Mouse (Mus musculus) spleen, embryonic (tissue): Measurements from ENCODE around the gene Ccnt1.

ENCODE experiments used
- CTCF ChIA-PET: fragments of 350-600 bp; sonication (Branson Sonifier 250); formaldehyde crosslinking; loops from one replicate; lab custom pipeline; 2022; lab: Charles Lee

Gene Ccnt1

GRCm38 (mm10) chr15:98570873-98571538 is at the start of gene Ccnt1, which contains the start of gene 4930415O20Rik:
Gene Ccnt1 (minus strand): TSS chr15:98570923.
Gene 4930415O20Rik (plus strand): TSS chr15:98571004.
- CTCF ChIA-PET: interaction anchor here (0.7 kb wide), 1 partner anchor 680 kb away, joined by 3 read pairs; no protein-coding TSS in a partner anchor

GRCm38 (mm10) chr15:98617176-98617537 is 46.4 kb upstream of the Ccnt1 start:
- CTCF ChIA-PET: interaction anchor here (1.1 to 1.9 kb wide), 2 partner anchors 37 to 131 kb away, joined by 3 to 5 read pairs; no protein-coding TSS in a partner anchor

- CTCF ChIA-PET: interaction anchor here (1.1 to 1.9 kb wide), 2 partner anchors 36 to 130 kb away, joined by 3 to 5 read pairs; no protein-coding TSS in a partner anchor
Observed at GRCm38 (mm10) chr15:98616362-98617175, 45.8 kb upstream of the Ccnt1 start.

GRCm38 (mm10) chr15:98615751-98616150 is 45.0 kb upstream of the Ccnt1 start:
- CTCF ChIA-PET: interaction anchor here (0.6 kb wide), 1 partner anchor 40 kb away, joined by 5 read pairs; no protein-coding TSS in a partner anchor

- CTCF ChIA-PET: no interaction called here
Observed at GRCm38 (mm10) chr15:98614971-98615370, 44.2 kb upstream of the Ccnt1 start.

- CTCF ChIA-PET: no interaction called here
Observed at GRCm38 (mm10) chr15:98614551-98614950, 43.8 kb upstream of the Ccnt1 start.

GRCm38 (mm10) chr15:98612229-98612628 is 41.5 kb upstream of the Ccnt1 start:
- CTCF ChIA-PET: no interaction called here

GRCm38 (mm10) chr15:98610131-98610633 is 39.5 kb upstream of the Ccnt1 start:
- CTCF ChIA-PET: no interaction called here

GRCm38 (mm10) chr15:98609331-98610130 is 38.8 kb upstream of the Ccnt1 start, which contains the start of gene Adcy6:
Gene Adcy6 (minus strand): TSS chr15:98610076.
- CTCF ChIA-PET: no interaction called here

- CTCF ChIA-PET: interaction anchor here (0.6 kb wide), 1 partner anchor 25 kb away, joined by 3 read pairs; no protein-coding TSS in a partner anchor
Observed at GRCm38 (mm10) chr15:98608784-98609250, 38.1 kb upstream of the Ccnt1 start.

- CTCF ChIA-PET: interaction anchor here (0.6 kb wide), 1 partner anchor 24 kb away, joined by 3 read pairs; no protein-coding TSS in a partner anchor
Observed at GRCm38 (mm10) chr15:98608058-98608783, 37.5 kb upstream of the Ccnt1 start.

- CTCF ChIA-PET: no interaction called here
Observed at GRCm38 (mm10) chr15:98607557-98607956, 36.8 kb upstream of the Ccnt1 start.

GRCm38 (mm10) chr15:98606739-98607138 is 36.0 kb upstream of the Ccnt1 start:
- CTCF ChIA-PET: no interaction called here

GRCm38 (mm10) chr15:98606051-98606536 is 35.4 kb upstream of the Ccnt1 start:
- CTCF ChIA-PET: interaction anchor here (0.5 kb wide), 3 partner anchors 16 to 439 kb away, joined by 3 to 5 read pairs (median 4); partner anchors contain the start of gene Ccdc184

GRCm38 (mm10) chr15:98604041-98604575 is 33.4 kb upstream of the Ccnt1 start:
- CTCF ChIA-PET: no interaction called here

- CTCF ChIA-PET: no interaction called here
Observed at GRCm38 (mm10) chr15:98602921-98603458, 32.3 kb upstream of the Ccnt1 start.

GRCm38 (mm10) chr15:98602191-98602881 is 31.6 kb upstream of the Ccnt1 start:
- CTCF ChIA-PET: no interaction called here

GRCm38 (mm10) chr15:98601832-98602190 is 31.1 kb upstream of the Ccnt1 start:
- CTCF ChIA-PET: no interaction called here
